Mouse (Mus musculus) embryonic stem cell, embryonic (primary cell): ENCODE measurements around the gene Zfp119a.
"Not testable (repeated sequence)": the region's sequence is repeated elsewhere in the genome, so short reads cannot be mapped to it uniquely, and the experiment has no call there.

ENCODE experiments used
- CTCF ChIA-PET, 4 experiments: fragments of 300-600 bp in 2 of 4; fragments of 350-600 bp in 2 of 4; sonication (Branson Sonifier 250); formaldehyde crosslinking; loops; one replicate each; lab custom pipeline; 2022; ENCODE audit warnings: inconsistent platforms in 2 of 4; lab: Charles Lee
- POLR2A ChIA-PET, 4 experiments: fragments of 300-600 bp in 2 of 4; fragments of 350-600 bp in 2 of 4; sonication (Branson Sonifier 250); formaldehyde crosslinking; loops; one replicate each; lab custom pipeline; 2022; ENCODE audit warnings: antibody characterized with exemption in 4 of 4, inconsistent platforms in 1 of 4; lab: Charles Lee

The Zfp119a gene

DNA sequence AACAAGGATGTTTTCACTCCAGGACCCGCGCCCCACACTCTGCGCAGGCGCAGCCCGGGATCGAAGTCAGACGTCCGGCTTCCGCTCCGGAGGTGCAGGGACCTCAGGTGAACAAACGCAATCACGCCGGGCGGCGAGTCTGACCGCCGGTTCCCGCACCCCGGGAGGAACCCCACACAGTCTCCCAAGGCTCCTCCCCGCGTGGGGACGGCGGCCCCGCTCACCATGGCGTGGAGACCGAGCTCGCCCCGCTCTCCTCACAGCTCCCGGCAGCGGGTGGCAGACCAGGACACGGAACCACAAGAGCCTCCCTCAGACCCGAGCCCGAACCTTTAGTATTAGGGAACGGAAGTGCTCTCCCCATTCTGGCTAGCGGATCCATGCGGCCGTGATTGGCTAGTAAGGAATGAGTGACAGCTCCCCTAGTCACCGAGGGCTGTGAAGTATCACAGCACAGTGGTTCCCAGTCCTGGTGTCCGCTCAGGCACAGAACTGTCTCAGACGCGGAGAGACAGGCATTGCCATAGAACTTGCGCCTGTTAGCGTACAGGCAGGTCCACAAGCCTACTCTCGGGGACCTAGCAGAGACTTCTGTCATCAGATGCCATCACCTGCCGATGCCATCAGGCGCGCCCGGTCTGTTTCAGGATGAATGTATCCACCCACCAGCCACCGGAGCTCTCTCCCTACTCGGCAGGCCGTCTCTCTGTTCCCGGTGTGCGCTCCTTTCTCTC is at the start of gene Zfp119a:
Gene Zfp119a (minus strand): TSS at position 295 of the 734 bp plus-strand sequence.
- CTCF ChIA-PET: interaction anchor here in 1 of 4 experiments (0.6 kb wide), 1 partner anchor 98 kb away, joined by 3 read pairs; no protein-coding TSS in a partner anchor

DNA sequence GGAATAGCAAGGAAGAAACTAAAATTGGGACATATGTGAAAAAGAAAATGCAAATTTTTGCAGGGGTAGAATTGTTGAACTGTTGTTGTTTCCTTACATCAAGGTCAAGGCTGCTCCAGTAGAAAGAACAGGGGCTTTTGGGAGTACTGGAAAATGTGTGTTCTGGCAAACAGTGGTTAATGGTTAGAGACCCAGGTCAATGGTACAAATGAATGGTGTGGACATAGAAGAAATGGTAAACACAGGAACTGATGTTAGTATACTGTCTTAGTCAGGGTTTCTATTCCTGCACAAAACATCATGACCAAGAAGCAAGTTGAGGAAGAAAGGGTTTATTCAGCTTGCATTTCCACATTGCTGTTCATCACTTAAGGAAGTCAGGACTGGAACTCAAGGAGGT is 27.9 kb upstream of the Zfp119a start:
- ChIA-PET CTCF (no interaction called here), POLR2A (interaction anchor here in 1 of 4 experiments (0.5 kb wide), 1 partner anchor 38 kb away, joined by 3 read pairs; no protein-coding TSS in a partner anchor)

More for the DNA sequence above, at the start of gene Zfp119a:
- POLR2A ChIA-PET: interaction anchor here in 3 of 4 experiments (0.6 to 2.2 kb wide), 20 partner anchors 9 to 447 kb away, joined by 3 to 23 read pairs (median 4); partner anchors contain the start of genes Zfp959 (in 3 of the 3), Yju2 (in 2 of the 3), Ebi3 (in 1 of the 3) and Hdgfl2 (in 1 of the 3)

DNA sequence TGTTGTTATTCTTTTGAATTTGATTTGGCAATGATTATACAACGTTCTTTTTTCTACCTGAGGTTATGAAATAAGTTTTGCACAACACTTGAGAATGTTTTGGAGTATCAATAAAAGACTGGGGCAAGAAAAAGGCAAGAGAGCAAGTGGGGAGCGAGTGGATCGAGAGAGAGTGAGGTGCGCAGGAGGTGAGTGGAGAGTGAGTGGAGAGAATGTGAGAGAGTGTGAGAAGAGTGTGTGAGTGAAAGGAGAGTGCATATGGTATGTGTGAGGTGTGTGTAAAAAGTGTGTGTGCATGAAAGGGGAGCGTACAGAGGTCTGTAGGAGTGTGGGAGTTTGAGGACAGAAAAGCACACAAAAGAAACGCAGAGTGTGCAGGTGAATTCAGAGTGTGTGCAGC is 25.4 kb upstream of the Zfp119a start:
- POLR2A ChIA-PET: no interaction called here

DNA sequence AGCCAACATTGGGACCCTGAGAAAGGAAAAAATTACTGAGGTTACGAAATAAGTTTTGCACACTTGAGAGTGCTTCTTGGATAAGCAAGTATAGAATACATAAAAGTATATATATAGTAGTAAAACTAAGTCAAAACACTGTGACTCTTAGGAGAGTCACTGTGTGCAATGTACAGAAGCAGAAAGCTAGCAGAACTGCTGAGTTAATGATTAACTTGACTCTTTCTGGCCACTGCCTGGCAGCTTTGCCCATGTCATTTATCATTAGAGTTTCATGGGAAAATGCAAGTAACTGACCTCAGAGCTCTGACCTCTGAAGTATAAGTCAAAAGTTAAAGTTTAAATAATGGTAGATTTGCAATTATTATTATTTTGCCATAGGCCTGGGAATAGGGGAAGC is 25.0 kb upstream of the Zfp119a start:
- ChIA-PET CTCF (interaction anchor here in 1 of 4 experiments (0.7 kb wide), 1 partner anchor 567 kb away, joined by 3 read pairs; no protein-coding TSS in a partner anchor), POLR2A (no interaction called here)

More for the DNA sequence above, 25.4 kb upstream of the Zfp119a start:
- CTCF ChIA-PET: interaction anchor here in 1 of 4 experiments (0.7 kb wide), 1 partner anchor 566 kb away, joined by 3 read pairs; no protein-coding TSS in a partner anchor

DNA sequence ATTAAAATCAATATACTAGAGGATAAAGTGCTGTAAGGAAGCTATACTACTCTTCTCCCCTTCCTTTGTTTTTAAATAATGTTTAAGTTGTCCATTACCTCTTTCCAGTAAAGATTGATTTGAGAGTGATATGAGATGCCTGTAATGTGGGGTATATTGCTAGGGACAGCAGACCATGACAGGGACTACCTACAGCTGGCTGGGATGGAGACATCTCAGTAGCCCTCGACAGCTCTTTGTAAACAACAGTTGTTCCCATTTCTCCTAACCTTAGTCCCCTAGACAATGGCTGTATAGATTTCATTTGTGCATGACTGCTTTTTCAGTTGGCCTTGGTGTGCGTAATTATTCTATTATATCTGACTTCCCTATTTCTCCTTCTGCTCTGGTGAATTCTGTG is 24.4 kb upstream of the Zfp119a start:
- CTCF ChIA-PET: no interaction called here
- POLR2A ChIA-PET: no interaction called here

DNA sequence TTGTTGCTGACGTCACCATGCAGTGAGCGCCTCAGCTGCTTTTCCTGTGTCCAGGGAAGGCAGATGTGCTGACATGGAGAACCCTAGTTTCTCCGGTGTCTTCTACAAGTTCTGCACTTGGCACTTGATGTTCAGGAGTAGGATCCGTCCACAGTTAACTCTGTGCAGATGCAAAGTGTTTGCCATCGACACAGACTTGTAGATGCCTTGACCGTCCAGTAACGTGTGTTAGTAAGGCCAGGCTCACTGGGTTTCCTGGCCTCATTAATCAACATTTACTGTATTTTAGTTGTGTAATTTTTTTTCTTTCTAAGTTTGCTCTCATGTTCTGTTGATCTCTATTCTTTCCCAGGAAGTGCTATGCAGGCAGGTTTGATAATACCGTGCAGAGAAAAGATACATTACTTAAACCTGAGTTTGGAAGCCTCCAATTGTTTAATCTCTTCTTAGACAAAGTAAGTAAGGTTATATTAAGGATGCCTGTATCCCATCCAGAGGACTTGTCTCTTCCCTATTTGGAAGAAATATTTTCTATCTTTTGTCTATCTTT is 13.8 kb upstream of the Zfp119a start:
- POLR2A ChIA-PET: interaction anchor here in 3 of 4 experiments (0.7 to 2.2 kb wide), 11 partner anchors 9 to 180 kb away, joined by 3 to 23 read pairs (median 4); partner anchors contain the start of genes Zfp119a (in 3 of the 3), Chaf1a (in 1 of the 3), Pot1b (in 1 of the 3) and Sh3gl1 (in 1 of the 3)
- CTCF ChIA-PET: not testable (repeated sequence)

DNA sequence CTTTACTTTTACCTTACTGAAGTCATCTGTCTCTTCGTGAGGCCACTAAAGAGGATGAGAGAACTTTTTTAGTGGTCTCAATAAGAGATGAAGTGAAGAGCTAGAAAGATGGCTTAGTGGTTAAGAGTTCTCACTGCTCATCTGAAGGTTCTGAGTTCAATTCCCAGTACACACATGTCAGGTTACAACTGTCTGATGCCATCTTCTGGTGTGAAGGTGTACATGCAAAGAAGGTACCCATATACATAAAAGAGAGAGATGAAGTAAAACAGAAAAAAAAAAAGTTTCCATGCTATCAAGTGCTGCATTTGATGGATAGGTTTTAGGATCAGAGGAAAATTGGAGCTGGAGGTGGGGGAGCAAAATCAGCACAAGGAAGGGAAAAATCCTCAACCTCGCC is 6.2 kb upstream of the Zfp119a start:
- CTCF ChIA-PET: interaction anchor here in 1 of 4 experiments (0.5 to 1.4 kb wide), 2 partner anchors 182 to 775 kb away, joined by 3 to 11 read pairs; no protein-coding TSS in a partner anchor
- POLR2A ChIA-PET: interaction anchor here in 2 of 4 experiments (0.6 to 1.2 kb wide), 2 partner anchors 74 to 194 kb away, joined by 4 to 6 read pairs; partner anchors contain the start of genes Hdgfl2 (in 1 of the 2) and Yju2 (in 1 of the 2)

DNA sequence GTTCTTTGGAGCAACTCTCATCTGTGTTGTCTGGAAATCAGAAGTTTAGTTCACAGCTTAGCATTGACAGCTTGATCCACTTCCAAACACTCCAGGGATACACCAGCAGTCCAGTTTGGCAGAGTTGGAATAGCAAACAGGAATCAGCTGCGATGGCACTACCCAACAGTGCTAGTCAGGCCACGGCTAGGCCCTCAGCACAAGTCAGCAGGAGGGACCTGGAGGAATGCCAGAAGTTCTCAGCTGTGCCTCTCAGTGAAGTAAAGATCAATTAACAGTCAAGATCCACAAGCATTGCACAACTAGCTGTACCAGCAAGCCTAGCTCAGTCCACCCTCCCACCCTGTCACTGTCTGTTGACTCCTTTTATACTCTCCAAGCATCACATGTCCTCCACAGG is 4.9 kb upstream of the Zfp119a start:
- POLR2A ChIA-PET: interaction anchor here in 2 of 4 experiments (0.6 to 1.7 kb wide), 6 partner anchors 8 to 438 kb away, joined by 3 to 5 read pairs (median 3); partner anchors contain the start of genes St6gal2 (in 1 of the 2) and Zfp959 (in 1 of the 2)
- CTCF ChIA-PET: interaction anchor here in 1 of 4 experiments (1.4 kb wide), 1 partner anchor 181 kb away, joined by 3 read pairs; no protein-coding TSS in a partner anchor

DNA sequence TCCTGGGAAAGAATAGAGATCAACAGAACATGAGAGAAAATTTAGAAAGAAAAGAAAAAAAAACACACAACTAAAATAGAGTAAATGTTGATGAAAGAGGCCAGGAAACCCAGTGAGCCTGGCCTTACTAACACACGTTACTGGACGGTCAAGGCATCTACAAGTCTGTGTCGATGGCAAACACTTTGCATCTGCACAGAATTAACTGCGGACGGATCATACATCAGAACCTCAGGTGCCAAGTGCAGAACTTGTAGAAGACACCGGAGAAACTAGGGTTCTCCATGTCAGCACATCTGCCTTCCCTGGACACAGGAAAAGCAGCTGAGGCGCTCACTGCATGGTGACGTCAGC is 471 bp downstream of the Zfp119a start:
- ChIA-PET POLR2A (interaction anchor here in 3 of 4 experiments (0.6 to 2.2 kb wide), 20 partner anchors 9 to 447 kb away, joined by 3 to 23 read pairs (median 4); partner anchors contain the start of genes Yju2 (in 2 of the 3), Zfp959 (in 2 of the 3), Ebi3 (in 1 of the 3) and Hdgfl2 (in 1 of the 3)), CTCF (interaction anchor here in 1 of 4 experiments (0.7 kb wide), 1 partner anchor 279 kb away, joined by 5 read pairs; no protein-coding TSS in a partner anchor)

DNA sequence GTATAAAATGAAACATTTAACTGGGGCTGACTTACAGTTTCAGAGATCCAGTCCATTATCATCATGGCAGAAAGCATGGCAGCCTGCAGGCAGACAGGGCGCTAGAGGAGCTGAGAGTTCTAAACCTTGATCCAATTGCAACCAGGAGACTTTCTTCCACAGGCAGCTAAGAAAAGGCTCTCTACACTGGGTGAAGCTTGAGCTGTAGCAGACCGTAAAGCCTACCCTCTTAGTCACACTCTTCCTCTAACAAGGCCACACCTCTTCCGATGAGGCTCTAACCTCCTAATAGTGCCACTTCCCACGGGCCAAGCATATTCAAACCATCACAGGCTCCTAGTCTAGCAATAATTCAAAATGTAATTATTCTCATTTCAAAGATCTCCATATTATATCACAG is 1.5 kb downstream of the Zfp119a start:
- CTCF ChIA-PET: no interaction called here
- POLR2A ChIA-PET: interaction anchor here in 2 of 4 experiments (0.6 to 2.2 kb wide), 4 partner anchors 10 to 68 kb away, joined by 3 to 7 read pairs (median 4); no protein-coding TSS in a partner anchor

DNA sequence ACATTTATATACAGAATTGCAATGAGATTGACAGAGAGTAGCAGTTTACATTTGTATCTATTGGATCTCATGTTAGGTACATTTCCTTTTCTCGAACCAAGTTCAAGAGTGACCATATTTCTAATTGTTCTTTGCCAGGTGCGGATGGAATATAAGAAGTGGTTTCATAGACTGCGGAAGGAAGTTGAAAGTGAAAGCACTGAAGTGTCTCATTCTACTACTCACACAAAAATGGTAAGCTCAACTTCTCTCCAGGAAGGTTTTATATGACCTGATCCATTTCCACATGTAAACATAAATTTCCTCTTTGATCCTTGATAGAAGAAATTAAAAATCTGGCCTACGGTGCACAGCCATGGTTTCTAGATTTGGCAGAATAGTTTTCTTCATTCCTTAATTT is 35.7 kb downstream of the Zfp119a start:
- ChIA-PET CTCF (no interaction called here), POLR2A (no interaction called here)

DNA sequence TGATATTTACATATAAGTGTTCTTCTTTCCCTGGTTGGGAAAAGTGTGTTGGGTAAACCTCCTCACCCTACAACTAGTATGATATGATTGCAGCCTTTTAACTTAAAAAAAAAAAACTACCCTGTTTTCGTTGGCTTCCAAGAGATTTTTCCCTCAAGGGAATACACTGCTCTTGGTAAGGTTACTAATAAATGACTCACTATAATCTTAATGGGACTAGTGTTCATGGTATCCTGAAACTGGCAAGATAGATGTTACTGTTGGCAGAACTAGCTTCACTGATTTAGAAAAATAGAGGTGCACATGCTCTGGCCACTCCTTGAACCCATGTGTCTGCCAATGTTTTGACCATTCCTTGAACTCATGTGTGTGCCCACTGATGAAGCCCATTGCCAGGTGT is 57.2 kb downstream of the Zfp119a start:
- POLR2A ChIA-PET: no interaction called here
- CTCF ChIA-PET: no interaction called here

DNA sequence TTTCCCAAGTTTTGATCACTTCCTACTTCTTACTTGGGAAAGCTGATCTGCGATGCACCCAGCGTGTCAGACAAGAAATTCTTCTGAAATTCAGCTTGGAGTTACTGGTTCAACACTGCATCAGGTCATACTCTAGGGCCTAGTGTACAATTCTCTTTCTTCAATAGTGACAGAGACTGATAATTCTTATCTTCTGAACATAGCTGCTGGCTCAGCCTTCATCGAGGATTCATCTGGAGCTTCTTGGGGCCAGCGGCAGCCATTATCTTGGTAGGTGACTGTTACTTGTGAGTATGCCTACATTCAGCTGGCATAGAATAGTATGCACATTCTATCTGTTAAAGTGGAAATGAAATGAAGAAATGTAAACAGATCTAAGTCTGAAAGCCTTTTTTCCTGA is 61.9 kb downstream of the Zfp119a start:
- POLR2A ChIA-PET: no interaction called here
- CTCF ChIA-PET: interaction anchor here in 1 of 4 experiments (0.6 kb wide), 1 partner anchor 10 kb away, joined by 3 read pairs; no protein-coding TSS in a partner anchor
